Comparison of ENCODE assay signal across 8 mouse cellular contexts in genomic region chr3:126695456-126696293, GRCm38 (mm10).
DNase-seq lines count a peak whose midpoint lies in the region; ATAC-seq and TF ChIP-seq lines count a peak whose summit lies in the region.

No protein-coding gene starts in this region.

- no peak overlapping the region for H3K4me2 ChIP-seq in forebrain, embryonic 11.5 days (ENCODE audit: low read depth, low read length, severe bottlenecking)
- peak overlapping the region; percentile 51 for H3K4me2 ChIP-seq in heart, embryonic 13.5 days
- H3K4me2 ChIP-seq in kidney, embryonic 15.5 days, result peak overlapping the region; percentile 30
- H3K4me2 ChIP-seq in limb, embryonic 11.5 days (ENCODE audit: low read depth, severe bottlenecking), result no peak overlapping the region

- no peak overlapping the region for H3K27ac ChIP-seq in forebrain, embryonic 11.5 days (ENCODE audit: low read depth, low read length)
- peak overlapping the region; percentile 78 for H3K27ac ChIP-seq in heart, embryonic 13.5 days (replicated peaks)
- peak overlapping the region; percentile 37; the same call in 1 of the 2 replicates for H3K27ac ChIP-seq in kidney, embryonic 15.5 days
- no peak overlapping the region for H3K27ac ChIP-seq in limb, embryonic 11.5 days (replicated peaks; ENCODE audit: low read depth, low read length)
- H3K27ac ChIP-seq in olfactory bulb, adult 2 months (ENCODE audit: insufficient read depth, low read depth, low read length), result peak overlapping the region; percentile 11

- no peak overlapping the region for H3K4me3 ChIP-seq in forebrain, embryonic 11.5 days (ENCODE audit: low read depth, low read length)
- no peak overlapping the region for H3K4me3 ChIP-seq in heart, embryonic 13.5 days
- no peak overlapping the region for H3K4me3 ChIP-seq in kidney, embryonic 15.5 days (replicated peaks)
- no peak overlapping the region for H3K4me3 ChIP-seq in limb, embryonic 11.5 days (ENCODE audit: low read depth, low read length)
- H3K4me3 ChIP-seq in olfactory bulb, adult 2 months (ENCODE audit: insufficient read depth, low read depth, low read length), result no peak overlapping the region

- H3K27me3 ChIP-seq in forebrain, embryonic 11.5 days (ENCODE audit: control insufficient read depth, insufficient read depth, low read length), result no peaks in the 10 kb centered on the region
- no peaks in the 10 kb centered on the region for H3K27me3 ChIP-seq in heart, embryonic 13.5 days (replicated peaks)
- no peaks in the 10 kb centered on the region for H3K27me3 ChIP-seq in kidney, embryonic 15.5 days
- H3K27me3 ChIP-seq in limb, embryonic 11.5 days (ENCODE audit: control insufficient read depth, insufficient read depth, low read length), result no peaks in the 10 kb centered on the region

- no peaks in the 10 kb centered on the region for H3K9me3 ChIP-seq in forebrain, embryonic 11.5 days (ENCODE audit: control insufficient read depth, low read length)
- H3K9me3 ChIP-seq in heart, embryonic 13.5 days, result no peaks in the 10 kb centered on the region
- H3K9me3 ChIP-seq in kidney, embryonic 15.5 days (replicated peaks), result no peaks in the 10 kb centered on the region
- no peaks in the 10 kb centered on the region for H3K9me3 ChIP-seq in limb, embryonic 11.5 days (ENCODE audit: control insufficient read depth, low read length)

- ATAC-seq in forebrain, embryonic 11.5 days (replicated peaks; ENCODE audit: low FRiP score), result peak; percentile 44
- peak; percentile 41; the same call in 1 of the 2 replicates for ATAC-seq in heart, embryonic 13.5 days (ENCODE audit: extremely low read depth, insufficient number of reproducible peaks, low FRiP score, low TSS enrichment)
- ATAC-seq in kidney, embryonic 15.5 days (replicated peaks; ENCODE audit: low FRiP score), result peak; percentile 88
- ATAC-seq in limb, embryonic 11.5 days (ENCODE audit: insufficient number of reproducible peaks, low FRiP score, low TSS enrichment, low read depth), result peak; percentile 42; the same call in 1 of the 2 replicates
- no peak for ATAC-seq in erythroblast, adult 5-6 weeks (replicated peaks; ENCODE audit: low FRiP score, poor library complexity, severe bottlenecking)

- no peaks in the 10 kb centered on the region for H3K36me3 ChIP-seq in forebrain, embryonic 11.5 days (ENCODE audit: control insufficient read depth, insufficient read depth, low read length)
- H3K36me3 ChIP-seq in heart, embryonic 13.5 days, result no peaks in the 10 kb centered on the region
- H3K36me3 ChIP-seq in kidney, embryonic 15.5 days, result no peaks in the 10 kb centered on the region
- H3K36me3 ChIP-seq in limb, embryonic 11.5 days (ENCODE audit: control insufficient read depth, insufficient read depth, low read length), result no peaks in the 10 kb centered on the region

- WGBS in forebrain, embryonic 11.5 days, result 26% methylated on average over 12 of the region's 12 CpGs
- WGBS in heart, embryonic 13.5 days, result 38% methylated on average over 12 of the region's 12 CpGs
- 16% methylated on average over 12 of the region's 12 CpGs for WGBS in kidney, embryonic 15.5 days
- 37% methylated on average over 12 of the region's 12 CpGs for WGBS in limb, embryonic 11.5 days
- WGBS in olfactory bulb, adult 2 months, result 43% methylated on average over 12 of the region's 12 CpGs

- DNase-seq in urinary bladder, postnatal 25 days (ENCODE audit: low spot score), result peak; percentile 16
- no peak for DNase-seq in urinary bladder, postnatal 10 days (ENCODE audit: low spot score)
- DNase-seq in forebrain, embryonic 11.5 days (ENCODE audit: low spot score), result peak; percentile 57
- peak; percentile 44 for DNase-seq in limb, embryonic 11.5 days (ENCODE audit: low spot score)

- no peak for TF ChIP-seq POLR2A in olfactory bulb, adult 2 months (IDR thresholded peaks at IDR 0.05; ENCODE audit: insufficient read depth, low read depth, low read length)

- no peaks in the 10 kb centered on the region for H3K4me1 ChIP-seq in forebrain, embryonic 11.5 days (replicated peaks; ENCODE audit: control insufficient read depth, insufficient read depth, low read length)
- peaks cover 82% of the 10 kb centered on the region for H3K4me1 ChIP-seq in heart, embryonic 13.5 days
- peaks cover 33% of the 10 kb centered on the region for H3K4me1 ChIP-seq in kidney, embryonic 15.5 days
- 0 out of 2 replicates have a peak, but pooled peaks cover 12% of the 10 kb centered on the region for H3K4me1 ChIP-seq in limb, embryonic 11.5 days (ENCODE audit: control insufficient read depth, insufficient read depth, low read length)
- H3K4me1 ChIP-seq in olfactory bulb, adult 2 months (ENCODE audit: control insufficient read depth, insufficient read depth, low read length), result peaks cover 12% of the 10 kb centered on the region

- no peak for TF ChIP-seq CTCF in olfactory bulb, adult 2 months (IDR thresholded peaks at IDR 0.05; ENCODE audit: insufficient read depth, low read depth, low read length)

- H3K9ac ChIP-seq in forebrain, embryonic 11.5 days (ENCODE audit: low read length), result no peak overlapping the region
- peak overlapping the region; percentile 65 for H3K9ac ChIP-seq in heart, embryonic 13.5 days
- H3K9ac ChIP-seq in kidney, embryonic 15.5 days, result no peak overlapping the region
- no peak overlapping the region for H3K9ac ChIP-seq in limb, embryonic 11.5 days (ENCODE audit: low read length)

Comparison
In these comparisons a context has a peak if more than half of its experiments do, and no peak if none do; other contexts are left out.
1. H3K27ac ChIP-seq: peak in heart, embryonic 13.5 days (single experiment), kidney, embryonic 15.5 days (single experiment) and olfactory bulb, adult 2 months (single experiment); none in forebrain, embryonic 11.5 days (single experiment) and limb, embryonic 11.5 days (single experiment).
2. H3K4me2 ChIP-seq: peak in heart, embryonic 13.5 days (single experiment) and kidney, embryonic 15.5 days (single experiment); none in forebrain, embryonic 11.5 days (single experiment) and limb, embryonic 11.5 days (single experiment).